Mouse (Mus musculus) liver, embryonic 14.5 days (tissue): Measurements from ENCODE around the gene Slc4a2. TPM values are rescaled to one million over a fixed set of nuclear protein-coding genes. Genes with fewer than 3 reads are reported as not detected.
A peak's percentile ranks its signal among the peaks of the same experiment; 100 is the strongest.

Experiments used
- ATAC-seq: fragments of 200-750 bp; cut with Nextera tagmentation; 2 replicates; pipeline ENCODE4 v1.8.0; 2017; ENCODE audit warnings: moderate number of reproducible peaks, mild to moderate bottlenecking, moderate library complexity; ENCODE audit not compliant: insufficient read depth
- DNase-seq, 3 experiments: peaks; one replicate each; pipeline ENCODE4 v3.0.0-alpha.2; 2012 to 2013; ENCODE audit warnings: low read depth in 3 of 3, low spot score in 3 of 3
- H3K27ac ChIP-seq: fragments of 300-500 bp; sonication (generic); 2 replicates; pipeline ENCODE4 v1.5.1; 2014; ENCODE audit warnings: moderate library complexity, mild to moderate bottlenecking, control low read depth, inconsistent platforms
- H3K27me3 ChIP-seq: fragments of 300-500 bp; sonication (generic); 2 replicates; pipeline ENCODE4 v1.6.1; 2014; ENCODE audit warnings: mild to moderate bottlenecking, low read length, moderate library complexity; ENCODE audit not compliant: control insufficient read depth, insufficient read depth
- H3K36me3 ChIP-seq: fragments of 300-500 bp; sonication (generic); replicated peaks from 2 replicates; pipeline ENCODE4 v1.6.1; 2014; ENCODE audit warnings: low read depth; ENCODE audit not compliant: control insufficient read depth, insufficient read depth
- H3K4me1 ChIP-seq, 2 experiments: fragments of 200-500 bp in 1 of 2; fragments of 300-500 bp in 1 of 2; sonication (generic) in 1 of 2; replicated peaks; 2 replicates each; pipeline ENCODE4 v1.6.1; 2012 to 2014; ENCODE audit warnings: antibody characterized with exemption in 1 of 2, inconsistent platforms in 1 of 2, low read length in 1 of 2; ENCODE audit not compliant: control insufficient read depth in 2 of 2, insufficient read depth in 2 of 2
- H3K4me2 ChIP-seq: fragments of 300-500 bp; sonication (generic); 2 replicates; pipeline ENCODE4 v1.6.1; 2014; ENCODE audit warnings: low read depth, mild to moderate bottlenecking, control low read depth, moderate library complexity
- H3K4me3 ChIP-seq, 2 experiments: fragments of 200-500 bp in 1 of 2; fragments of 300-500 bp in 1 of 2; sonication (generic) in 1 of 2; 2 replicates each; pipeline ENCODE4 v1.5.1; 2012 to 2014; ENCODE audit warnings: low read depth in 2 of 2, low read length in 2 of 2, mild to moderate bottlenecking in 2 of 2, control low read depth in 1 of 2, inconsistent platforms in 1 of 2, moderate library complexity in 1 of 2; ENCODE audit not compliant: insufficient read depth in 1 of 2
- H3K9ac ChIP-seq: fragments of 300-500 bp; sonication (generic); replicated peaks from 2 replicates; pipeline ENCODE4 v1.6.1; 2014; ENCODE audit warnings: mild to moderate bottlenecking, control low read depth, moderate library complexity
- H3K9me3 ChIP-seq: fragments of 300-500 bp; sonication (generic); 2 replicates; pipeline ENCODE4 v1.6.1; 2016; ENCODE audit warnings: low read length, mixed read lengths; ENCODE audit not compliant: control insufficient read depth
- CTCF ChIP-seq: IDR thresholded peaks from 2 replicates; pipeline ENCODE4 v1.5.1; 2016; ENCODE audit warnings: antibody characterized with exemption, low read depth, control low read depth
- EP300 ChIP-seq: IDR thresholded peaks from 2 replicates; pipeline ENCODE4 v1.6.1; 2016; ENCODE audit warnings: antibody characterized with exemption, low read depth
- WGBS: fragments of 180-500 bp; shearing (Covaris S2); extraction: QIAGEN DNeasy Blood & Tissue Kit; methylation state at CpG from one replicate; pipeline ENCODE4 v1.1.7; 2014; ENCODE audit not compliant: insufficient replicate concordance; 5-methylcytosine and 5-hydroxymethylcytosine counted together
- polyA plus RNA-seq, 2 experiments: library from polyadenylated mRNA; depleted of rRNA in 1 of 2; stranded (reverse) in 1 of 2; unstranded in 1 of 2; fragments of >200 nt; fragmentation: Nextera tagmentation in 1 of 2; extraction: Ambion mirVana in 1 of 2; gene quantifications; 2 replicates each; pipeline versions ENCODE4 v1.2.1 to v1.2.3; 2012 to 2014

The Slc4a2 gene
- polyA plus RNA-seq, 2 experiments, result 5.6 to 11.6 TPM

- Histone ChIP-seq H3K4me3 (no peak overlapping the region), H3K36me3 (peaks cover 14% of the 10 kb centered on the region; the same call in 1 of the 2 replicates)
- WGBS, result 69% methylated on average over 41 of the region's 41 CpGs
Measured at GRCm38 (mm10) chr5:24482247-24483079, 58.8 kb downstream of the Slc4a2 start.

GRCm38 (mm10) chr5:24483326-24483725 is 59.7 kb downstream of the Slc4a2 start:
- no peak for TF ChIP-seq EP300
- TF ChIP-seq CTCF, result peak; percentile 86
- H3K4me1 ChIP-seq, result 0 out of 4 replicates have a peak, but pooled peaks cover 0 to 2% of the 10 kb centered on the region in 2 experiments
- peaks cover 17% of the 10 kb centered on the region for H3K36me3 ChIP-seq
- ATAC-seq (peak; percentile 10; the same call in 1 of the 2 replicates), DNase-seq (peak; percentile 30 to 35 (median 32))
- H3K27me3 ChIP-seq, result no peaks in the 10 kb centered on the region
- H3K4me3 ChIP-seq, result no peak overlapping the region
- H3K27ac ChIP-seq, result no peak overlapping the region
- no peak overlapping the region for H3K9ac ChIP-seq
- peak overlapping the region; percentile 19 for H3K4me2 ChIP-seq
- whole genome bisulfite sequencing, result 53% methylated on average over 11 of the region's 11 CpGs
- H3K9me3 ChIP-seq, result no peaks in the 10 kb centered on the region

More at GRCm38 (mm10) chr5:24482247-24483079, 58.8 kb downstream of the Slc4a2 start:
- H3K9me3 ChIP-seq, result no peaks in the 10 kb centered on the region
- 0 out of 4 replicates have a peak, but pooled peaks cover 0 to 2% of the 10 kb centered on the region in 2 experiments for H3K4me1 ChIP-seq
- no peak for DNase-seq
- no peak overlapping the region; the same call in 1 of the 2 replicates for H3K4me2 ChIP-seq
- ATAC-seq, result peak; percentile 57
- TF ChIP-seq CTCF, result no peak
- TF ChIP-seq EP300, result no peak
- H3K27ac ChIP-seq, result no peak overlapping the region
- no peak overlapping the region for H3K9ac ChIP-seq
- H3K27me3 ChIP-seq, result no peaks in the 10 kb centered on the region

GRCm38 (mm10) chr5:24484963-24485362 is 61.3 kb downstream of the Slc4a2 start:
- H3K4me2 ChIP-seq, result peak overlapping the region; percentile 47
- 0 out of 4 replicates have a peak, but pooled peaks cover 0 to 2% of the 10 kb centered on the region in 2 experiments for H3K4me1 ChIP-seq
- H3K27me3 ChIP-seq, result no peaks in the 10 kb centered on the region
- H3K4me3 ChIP-seq, result peak overlapping the region in 1 of 2 experiments; percentile 12; a peak in 1 of 4 replicates
- 75% methylated on average over 22 of the region's 22 CpGs for WGBS
- TF ChIP-seq CTCF (no peak), EP300 (no peak)
- DNase-seq, result peak in 1 of 3 experiments; percentile 17
- no peaks in the 10 kb centered on the region for H3K9me3 ChIP-seq
- no peak for ATAC-seq
- H3K36me3 ChIP-seq, result peaks cover 13% of the 10 kb centered on the region
- H3K27ac ChIP-seq, result no peak overlapping the region
- H3K9ac ChIP-seq, result no peak overlapping the region

GRCm38 (mm10) chr5:24486097-24486496 is 62.5 kb downstream of the Slc4a2 start:
- Histone ChIP-seq H3K4me2 (no peak overlapping the region), H3K27ac (no peak overlapping the region), H3K36me3 (peaks cover 13% of the 10 kb centered on the region), H3K4me1 (0 out of 4 replicates have a peak, but pooled peaks cover 0 to 2% of the 10 kb centered on the region in 2 experiments), H3K9ac (no peak overlapping the region), H3K4me3 (no peak overlapping the region), H3K9me3 (no peaks in the 10 kb centered on the region), H3K27me3 (no peaks in the 10 kb centered on the region)
- TF ChIP-seq EP300 (no peak), CTCF (peak; percentile 96)
- no peak for ATAC-seq
- peak; percentile 44 to 56 (median 48) for DNase-seq
- WGBS, result 7% methylated on average over 8 of the region's 8 CpGs

GRCm38 (mm10) chr5:24486738-24487137 is 63.1 kb downstream of the Slc4a2 start:
- Histone ChIP-seq H3K9me3 (no peaks in the 10 kb centered on the region), H3K27ac (no peak overlapping the region), H3K4me2 (no peak overlapping the region), H3K4me1 (0 out of 4 replicates have a peak, but pooled peaks cover 0 to 2% of the 10 kb centered on the region in 2 experiments), H3K4me3 (no peak overlapping the region), H3K36me3 (peaks cover 13% of the 10 kb centered on the region), H3K9ac (no peak overlapping the region), H3K27me3 (no peaks in the 10 kb centered on the region)
- WGBS, result 77% methylated on average over 5 of the region's 5 CpGs
- DNase-seq (no peak), ATAC-seq (no peak)
- TF ChIP-seq EP300 (no peak), CTCF (no peak)
